Mouse (Mus musculus) lung, adult 2 months (tissue): ENCODE results near the gene Rfwd3.

Source experiments
- CTCF ChIP-seq: fragments of 200-500 bp; IDR thresholded peaks from 2 replicates; pipeline ENCODE4 v1.5.1; 2011; ENCODE audit warnings: mild to moderate bottlenecking, low read length, control low read depth; ENCODE audit not compliant: insufficient read depth
- POLR2A ChIP-seq: fragments of 200-500 bp; IDR thresholded peaks from 2 replicates; pipeline ENCODE4 v1.6.1; 2011; ENCODE audit warnings: low read depth, mild to moderate bottlenecking, control low read depth, low read length, borderline replicate concordance; ENCODE audit errors: extremely low read depth

DNA sequence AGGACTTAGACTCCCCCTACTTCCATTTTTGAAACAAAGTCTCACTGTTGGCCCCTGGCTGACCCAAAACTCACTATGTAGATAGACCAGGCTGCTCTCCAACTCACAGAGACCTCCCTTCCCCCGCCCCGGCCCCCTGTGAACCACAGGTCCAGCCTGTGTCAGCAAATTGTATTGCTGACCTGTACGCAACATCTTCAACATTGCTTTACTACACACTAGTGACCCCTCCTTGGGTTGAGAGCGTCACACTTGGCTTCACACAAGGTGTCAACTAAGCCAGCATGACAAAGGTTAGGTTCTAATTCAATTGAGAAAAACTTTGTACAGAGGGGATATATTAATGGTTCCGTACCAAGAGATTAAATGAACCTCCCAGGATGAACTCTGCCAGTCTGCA is 39.8 kb downstream of the Rfwd3 start:
- TF ChIP-seq CTCF (no peak), POLR2A (no peak)
